Mouse (Mus musculus): ENCODE data around the gene Nedd4.

DNA sequence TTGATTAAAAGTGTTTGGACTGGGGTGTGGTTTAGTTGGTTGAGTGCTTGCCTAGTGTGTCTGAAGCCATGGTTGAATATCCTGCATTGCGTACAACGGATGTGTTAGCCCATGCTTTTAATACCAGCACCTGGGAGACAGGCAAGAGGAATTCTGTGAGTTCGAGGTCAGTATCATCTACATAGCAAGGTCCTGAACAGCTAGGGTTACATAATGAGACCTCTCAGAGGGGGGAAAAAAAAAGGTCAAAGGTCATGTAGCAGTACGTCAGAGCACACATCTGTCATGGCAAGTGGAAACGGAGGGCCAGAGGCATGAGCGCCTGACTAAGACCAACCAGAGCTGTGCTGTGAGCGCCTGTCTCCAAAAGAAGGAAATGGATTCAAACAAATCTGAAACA is 3.4 kb downstream of the Nedd4 start:
- no peak for TF ChIP-seq CTCF (IDR thresholded peaks at IDR 0.05; ENCODE audit: control insufficient read depth, insufficient read depth, insufficient replicate concordance, low read depth, low read length)
- no peak for TF ChIP-seq POLR2A (IDR thresholded peaks at IDR 0.05; ENCODE audit: control insufficient read depth, low read depth, low read length)
